Mouse (Mus musculus): ENCODE results near the gene Aass. TPM values are rescaled to one million over a fixed set of nuclear protein-coding genes. Genes with fewer than 3 reads are reported as not detected.
"Not testable (repeated sequence)": the region's sequence is repeated elsewhere in the genome, so short reads cannot be mapped to it uniquely, and the experiment has no call there.

Gene Aass
- polyA plus RNA-seq (2012) = not detected in 2 replicates

GRCm38 (mm10) chr6:23132573-23133181 is at the start of gene Aass:
Gene Aass, minus strand, starts transcription at chr6:23132986.
- H3K9me3 ChIP-seq (ENCODE audit: control insufficient read depth, low read length) = no peaks in the 10 kb centered on the region
- peak within 1 kb of the TSS; percentile 53 for H3K4me3 ChIP-seq (replicated peaks)
- TF ChIP-seq TAL1 (IDR thresholded peaks at IDR 0.05; ENCODE audit: low read length) (no peak), GATA1 (IDR thresholded peaks at IDR 0.05; ENCODE audit: low read length) (no peak)
- no peaks in the 10 kb centered on the region for H3K27me3 ChIP-seq (ENCODE audit: control insufficient read depth)
- no peaks in the 10 kb centered on the region for H3K36me3 ChIP-seq (ENCODE audit: control insufficient read depth)
- no peaks in the 10 kb centered on the region for H3K4me1 ChIP-seq (ENCODE audit: control insufficient read depth)

- TF ChIP-seq TAL1 (IDR thresholded peaks at IDR 0.05; ENCODE audit: low read length) = no peak
- TF ChIP-seq GATA1 (IDR thresholded peaks at IDR 0.05; ENCODE audit: low read length) = no peak
- H3K36me3 ChIP-seq (ENCODE audit: control insufficient read depth) = no peaks in the 10 kb centered on the region
- H3K4me3 ChIP-seq (replicated peaks) = no peak overlapping the region
- peaks cover 8% of the 10 kb centered on the region for H3K9me3 ChIP-seq (ENCODE audit: control insufficient read depth, low read length)
- no peaks in the 10 kb centered on the region for H3K27me3 ChIP-seq (ENCODE audit: control insufficient read depth)
- H3K4me1 ChIP-seq (ENCODE audit: control insufficient read depth) = no peaks in the 10 kb centered on the region
Observed at GRCm38 (mm10) chr6:23180096-23180495, 47.3 kb upstream of the Aass start.

GRCm38 (mm10) chr6:23163824-23164223 is 31.0 kb upstream of the Aass start:
- H3K4me3 ChIP-seq (replicated peaks); H3K4me1 ChIP-seq (ENCODE audit: control insufficient read depth); H3K9me3 ChIP-seq (ENCODE audit: control insufficient read depth, low read length); H3K36me3 ChIP-seq (ENCODE audit: control insufficient read depth); H3K27me3 ChIP-seq (ENCODE audit: control insufficient read depth): not testable (repeated sequence)

DNA sequence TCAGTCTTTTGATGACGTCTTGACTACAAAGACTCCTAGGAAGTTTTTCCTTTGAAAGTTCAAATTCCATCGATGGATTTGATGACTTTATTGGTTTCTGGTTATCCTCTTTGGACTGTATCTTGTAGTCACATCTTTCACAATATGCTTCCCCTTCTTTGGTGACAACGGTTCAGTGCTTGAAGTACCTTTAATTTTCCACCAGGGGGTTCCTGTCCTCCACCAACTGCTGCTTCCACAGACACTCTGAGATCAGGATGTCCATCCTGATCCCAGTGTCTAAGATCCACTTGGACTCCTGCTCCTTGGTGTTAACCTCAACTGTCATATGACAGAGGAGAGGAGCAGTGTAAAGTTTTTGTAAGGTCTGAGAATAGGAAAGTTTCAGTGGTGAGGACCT is 23.6 kb upstream of the Aass start:
- H3K9me3 ChIP-seq (ENCODE audit: control insufficient read depth, low read length); H3K4me1 ChIP-seq (ENCODE audit: control insufficient read depth); H3K4me3 ChIP-seq (replicated peaks); H3K36me3 ChIP-seq (ENCODE audit: control insufficient read depth); H3K27me3 ChIP-seq (ENCODE audit: control insufficient read depth): not testable (repeated sequence)

DNA sequence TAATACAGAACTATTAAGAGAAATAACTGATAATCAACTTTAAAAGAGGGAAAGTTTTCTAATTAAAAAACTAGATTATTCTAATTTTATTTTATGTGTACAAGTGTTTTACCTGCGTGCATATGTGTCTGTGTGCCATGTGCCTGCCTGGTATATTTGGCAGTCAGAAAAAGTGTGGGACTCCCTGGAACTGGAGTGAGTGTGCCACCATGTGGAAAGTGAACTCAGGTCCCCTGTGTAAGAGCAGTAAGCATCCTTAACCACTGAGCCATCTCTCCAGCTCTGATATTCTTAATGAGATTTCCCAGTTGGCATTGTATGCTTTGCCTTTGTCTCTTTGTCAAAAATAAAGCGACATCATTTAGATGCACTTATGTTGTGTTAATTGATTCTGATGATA is 20.3 kb upstream of the Aass start:
- no peaks in the 10 kb centered on the region for H3K4me1 ChIP-seq (ENCODE audit: control insufficient read depth)
- TF ChIP-seq GATA1 (IDR thresholded peaks at IDR 0.05; ENCODE audit: low read length) (no peak), TAL1 (IDR thresholded peaks at IDR 0.05; ENCODE audit: low read length) (no peak)
- H3K9me3 ChIP-seq (ENCODE audit: control insufficient read depth, low read length) = no peaks in the 10 kb centered on the region

DNA sequence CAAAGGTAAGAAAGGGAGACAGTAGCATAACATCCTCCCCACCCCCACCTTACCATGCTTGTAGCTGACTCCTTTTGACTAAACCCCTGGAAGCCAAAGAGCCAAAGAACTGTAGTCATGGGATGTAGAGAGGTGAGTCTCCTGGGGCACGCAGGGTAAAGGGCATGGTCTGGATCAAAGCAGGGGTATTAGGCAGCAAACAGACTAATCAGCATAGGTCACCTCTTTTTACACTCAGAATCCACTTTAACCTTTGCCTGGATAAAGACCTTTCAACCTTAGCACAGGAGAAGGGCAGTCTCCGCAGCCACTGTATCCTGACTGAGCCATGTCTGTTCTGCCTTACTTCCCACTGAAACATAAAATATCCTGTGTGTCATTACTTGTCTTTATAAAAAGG is 14.4 kb upstream of the Aass start:
- Histone ChIP-seq H3K36me3 (ENCODE audit: control insufficient read depth) (no peaks in the 10 kb centered on the region), H3K4me3 (replicated peaks) (no peak overlapping the region), H3K4me1 (ENCODE audit: control insufficient read depth) (no peaks in the 10 kb centered on the region), H3K9me3 (ENCODE audit: control insufficient read depth, low read length) (no peaks in the 10 kb centered on the region), H3K27me3 (ENCODE audit: control insufficient read depth) (no peaks in the 10 kb centered on the region)
- no peak for TF ChIP-seq GATA1 (IDR thresholded peaks at IDR 0.05; ENCODE audit: low read length)
- no peak for TF ChIP-seq TAL1 (IDR thresholded peaks at IDR 0.05; ENCODE audit: low read length)

More for the DNA sequence above, 20.3 kb upstream of the Aass start:
- H3K4me3 ChIP-seq (replicated peaks) = no peak overlapping the region
- H3K36me3 ChIP-seq (ENCODE audit: control insufficient read depth) = no peaks in the 10 kb centered on the region
- H3K27me3 ChIP-seq (ENCODE audit: control insufficient read depth) = no peaks in the 10 kb centered on the region

DNA sequence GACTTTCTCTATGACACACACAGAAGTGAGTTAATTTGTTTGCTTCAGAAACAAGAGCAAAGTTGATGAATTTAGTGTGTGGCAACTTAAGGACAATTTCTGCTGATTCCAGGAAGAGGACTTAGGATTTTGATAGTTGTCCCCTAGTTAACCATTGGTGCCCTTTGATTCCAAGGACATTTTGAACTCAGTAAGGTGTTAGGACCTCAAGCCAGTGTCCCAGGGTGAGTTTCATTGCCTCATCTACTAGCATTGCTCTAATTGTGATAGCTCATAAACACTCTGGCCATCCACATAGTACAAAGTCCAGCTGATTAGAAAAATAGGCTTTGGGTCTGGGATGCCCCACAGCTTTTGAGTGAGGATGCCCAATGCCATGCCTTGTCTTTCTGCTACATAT is 11.2 kb upstream of the Aass start:
- H3K27me3 ChIP-seq (ENCODE audit: control insufficient read depth) = no peaks in the 10 kb centered on the region
- no peaks in the 10 kb centered on the region for H3K36me3 ChIP-seq (ENCODE audit: control insufficient read depth)
- TF ChIP-seq GATA1 (IDR thresholded peaks at IDR 0.05; ENCODE audit: low read length) (no peak), TAL1 (IDR thresholded peaks at IDR 0.05; ENCODE audit: low read length) (no peak)
- no peaks in the 10 kb centered on the region for H3K4me1 ChIP-seq (ENCODE audit: control insufficient read depth)
- no peaks in the 10 kb centered on the region for H3K9me3 ChIP-seq (ENCODE audit: control insufficient read depth, low read length)
- no peak overlapping the region for H3K4me3 ChIP-seq (replicated peaks)

DNA sequence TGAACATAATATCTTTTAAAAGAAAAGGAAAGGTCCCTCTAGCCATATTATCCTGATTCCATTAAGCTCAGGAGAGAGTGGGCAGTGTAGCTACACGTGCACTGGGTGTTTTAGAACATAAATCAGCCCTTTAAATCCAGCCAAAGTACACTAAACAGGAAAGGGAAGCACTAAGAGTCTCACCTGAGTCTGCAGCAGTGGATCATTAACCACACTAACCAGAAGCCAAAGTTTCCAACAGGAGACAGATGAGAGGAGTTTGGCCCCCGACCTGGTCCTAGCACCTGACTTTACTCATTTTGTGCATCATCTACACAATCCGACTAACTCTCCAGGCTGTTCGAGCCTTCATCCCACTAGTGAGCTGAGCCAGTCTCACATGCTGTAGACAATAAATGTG is 1.8 kb downstream of the Aass start:
- Histone ChIP-seq H3K36me3 (ENCODE audit: control insufficient read depth) (no peaks in the 10 kb centered on the region), H3K4me1 (ENCODE audit: control insufficient read depth) (no peaks in the 10 kb centered on the region), H3K9me3 (ENCODE audit: control insufficient read depth, low read length) (no peaks in the 10 kb centered on the region), H3K4me3 (replicated peaks) (no peak overlapping the region), H3K27me3 (ENCODE audit: control insufficient read depth) (no peaks in the 10 kb centered on the region)
- TF ChIP-seq GATA1 (IDR thresholded peaks at IDR 0.05; ENCODE audit: low read length) (no peak), TAL1 (IDR thresholded peaks at IDR 0.05; ENCODE audit: low read length) (no peak)

DNA sequence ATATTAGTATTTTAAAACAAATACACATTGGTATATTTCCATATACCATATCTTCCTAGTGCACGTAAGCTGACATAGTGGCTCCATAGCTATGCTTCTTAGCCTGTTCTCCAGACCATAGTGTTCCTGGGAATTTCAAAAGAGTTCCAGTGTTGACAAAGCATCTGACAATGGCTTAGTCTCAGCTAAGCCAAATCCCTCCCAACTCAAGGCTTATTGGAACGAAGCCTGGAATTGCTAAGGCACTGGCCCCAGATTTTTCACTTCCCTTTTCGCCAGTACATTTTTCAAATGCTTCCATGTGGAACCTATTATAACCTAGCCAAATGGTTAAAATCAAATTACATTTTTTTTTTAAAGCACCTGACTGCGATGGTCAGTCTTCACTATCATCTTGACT is 3.6 kb downstream of the Aass start:
- no peaks in the 10 kb centered on the region for H3K9me3 ChIP-seq (ENCODE audit: control insufficient read depth, low read length)
- TF ChIP-seq GATA1 (IDR thresholded peaks at IDR 0.05; ENCODE audit: low read length) (no peak), TAL1 (IDR thresholded peaks at IDR 0.05; ENCODE audit: low read length) (no peak)
- H3K4me3 ChIP-seq (replicated peaks) = no peak overlapping the region

DNA sequence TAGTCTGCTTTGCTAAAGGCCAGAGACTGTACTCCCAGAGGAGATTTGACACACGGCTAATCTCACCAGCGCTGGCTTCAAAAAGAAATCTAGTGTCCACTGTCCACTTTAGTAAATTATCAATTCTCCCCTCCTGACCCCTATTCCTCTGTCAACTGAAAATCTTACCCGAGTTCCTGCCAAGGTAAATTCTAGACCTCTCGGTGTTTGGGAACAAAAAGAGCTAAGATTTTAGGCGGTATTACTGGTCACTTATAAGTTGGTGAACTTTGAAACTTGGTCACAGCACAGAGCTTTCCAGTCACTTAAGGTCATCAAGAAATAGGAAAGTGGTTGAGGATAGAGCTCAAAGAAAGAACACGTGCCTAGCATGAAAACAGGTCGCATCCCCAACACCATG is 6.1 kb downstream of the Aass start:
- Histone ChIP-seq H3K36me3 (ENCODE audit: control insufficient read depth) (no peaks in the 10 kb centered on the region), H3K27me3 (ENCODE audit: control insufficient read depth) (no peaks in the 10 kb centered on the region), H3K4me3 (replicated peaks) (no peak overlapping the region), H3K9me3 (ENCODE audit: control insufficient read depth, low read length) (no peaks in the 10 kb centered on the region), H3K4me1 (ENCODE audit: control insufficient read depth) (no peaks in the 10 kb centered on the region)
- TF ChIP-seq GATA1 (IDR thresholded peaks at IDR 0.05; ENCODE audit: low read length) (no peak), TAL1 (IDR thresholded peaks at IDR 0.05; ENCODE audit: low read length) (no peak)

More for the DNA sequence above, 3.6 kb downstream of the Aass start:
- no peaks in the 10 kb centered on the region for H3K36me3 ChIP-seq (ENCODE audit: control insufficient read depth)
- H3K27me3 ChIP-seq (ENCODE audit: control insufficient read depth) = no peaks in the 10 kb centered on the region
- H3K4me1 ChIP-seq (ENCODE audit: control insufficient read depth) = no peaks in the 10 kb centered on the region

Data from erythroblast, embryonic 14.5 days (primary cell).